Mouse (Mus musculus) gonadal fat pad, adult 2 months (tissue): ENCODE measurements around the gene Gm20388. TPM values are rescaled to one million over a fixed set of nuclear protein-coding genes. Genes with fewer than 3 reads are reported as not detected.
A peak's percentile ranks its signal among the peaks of the same experiment; 100 is the strongest.

Source experiments
- DNase-seq: peaks from one replicate; pipeline ENCODE4 v3.0.0-alpha.2; 2012; ENCODE audit warnings: low read depth
- polyA plus RNA-seq: library from polyadenylated mRNA; depleted of rRNA; stranded (reverse); fragments of >200 nt; gene quantifications from 2 replicates; pipeline ENCODE4 v1.2.3, GENCODE M21; 2012

Gene Gm20388
- polyA plus RNA-seq, 1 experiment: 119 TPM

GRCm38 (mm10) chr8:121673153-121673552, 1762.5 kb downstream of the Gm20388 start:
- DNase-seq: no peak

GRCm38 (mm10) chr8:121673917-121674316, 1763.3 kb downstream of the Gm20388 start:
- no peak for DNase-seq

- DNase-seq: no peak
Measured at GRCm38 (mm10) chr8:121674524-121674923, 1763.9 kb downstream of the Gm20388 start.

GRCm38 (mm10) chr8:121675161-121675560, 1764.5 kb downstream of the Gm20388 start:
- no peak for DNase-seq

GRCm38 (mm10) chr8:121675701-121676100, 1765.1 kb downstream of the Gm20388 start:
- DNase-seq: no peak

GRCm38 (mm10) chr8:121678696-121679095, 1768.1 kb downstream of the Gm20388 start:
- no peak for DNase-seq

GRCm38 (mm10) chr8:121680896-121681295, 1770.3 kb downstream of the Gm20388 start:
- no peak for DNase-seq

- no peak for DNase-seq
Measured at GRCm38 (mm10) chr8:121681457-121681856, 1770.8 kb downstream of the Gm20388 start.

GRCm38 (mm10) chr8:121683083-121683832, 1772.6 kb downstream of the Gm20388 start:
- DNase-seq: no peak

GRCm38 (mm10) chr8:121685419-121685818, 1774.8 kb downstream of the Gm20388 start:
- DNase-seq: no peak

- DNase-seq: no peak
Measured at GRCm38 (mm10) chr8:121687455-121688161, 1777.0 kb downstream of the Gm20388 start.

GRCm38 (mm10) chr8:121688496-121688895, 1777.9 kb downstream of the Gm20388 start:
- DNase-seq: no peak

GRCm38 (mm10) chr8:121694453-121694852, 1783.8 kb downstream of the Gm20388 start:
- no peak for DNase-seq

GRCm38 (mm10) chr8:121695585-121696184, 1785.0 kb downstream of the Gm20388 start:
- peak; percentile 30 for DNase-seq

- DNase-seq: no peak
Measured at GRCm38 (mm10) chr8:121697735-121698614, 1787.3 kb downstream of the Gm20388 start.

- no peak for DNase-seq
Measured at GRCm38 (mm10) chr8:121698615-121699101, 1788.0 kb downstream of the Gm20388 start.

- DNase-seq: no peak
Measured at GRCm38 (mm10) chr8:121699936-121700335, 1789.3 kb downstream of the Gm20388 start.

- no peak for DNase-seq
Measured at GRCm38 (mm10) chr8:121705174-121705573, 1794.5 kb downstream of the Gm20388 start.

- DNase-seq: no peak
Measured at GRCm38 (mm10) chr8:121706956-121707355, 1796.3 kb downstream of the Gm20388 start.

GRCm38 (mm10) chr8:121708406-121708805, 1797.8 kb downstream of the Gm20388 start:
- no peak for DNase-seq

- no peak for DNase-seq
Measured at GRCm38 (mm10) chr8:121717502-121717901, 1806.9 kb downstream of the Gm20388 start.
